Mouse (Mus musculus): ENCODE measurements around the gene Piezo1. TPM values are rescaled to one million over a fixed set of nuclear protein-coding genes. Genes with fewer than 3 reads are reported as not detected.
A peak's percentile ranks its signal among the peaks of the same experiment; 100 is the strongest.

Piezo1 gene
- polyA plus RNA-seq, 1 experiment from 2014 or later: 3.4 TPM

GRCm38 (mm10) chr8:122586171-122586570, 35.0 kb upstream of the Piezo1 start:
- Histone ChIP-seq H3K27me3 (ENCODE audit: insufficient read depth, low read length) (no peaks in the 10 kb centered on the region), H3K4me1 (ENCODE audit: insufficient read depth) (peaks cover 13% of the 10 kb centered on the region), H3K36me3 (replicated peaks; ENCODE audit: insufficient read depth, low read length) (peaks cover 6% of the 10 kb centered on the region; the same call in 1 of the 2 replicates), H3K4me2 (ENCODE audit: low read depth, low read length) (no peak overlapping the region), H3K27ac (ENCODE audit: low read depth) (no peak overlapping the region), H3K9me3 (ENCODE audit: low read length) (no peaks in the 10 kb centered on the region), H3K9ac (replicated peaks) (no peak overlapping the region), H3K4me3 (ENCODE audit: low read depth, low read length) (no peak overlapping the region)
- ATAC-seq: no peak
- TF ChIP-seq EP300 (IDR thresholded peaks at IDR 0.05; ENCODE audit: low read depth): no peak
- no peak for TF ChIP-seq CTCF (IDR thresholded peaks at IDR 0.05; ENCODE audit: low read depth)
- DNase-seq: no peak
- WGBS (ENCODE audit: insufficient replicate concordance): 82% methylated on average over 7 of the region's 7 CpGs

GRCm38 (mm10) chr8:122585411-122585891, 34.3 kb upstream of the Piezo1 start:
- Histone ChIP-seq H3K4me1 (ENCODE audit: insufficient read depth) (peaks cover 13% of the 10 kb centered on the region), H3K4me2 (ENCODE audit: low read depth, low read length) (0 out of 2 replicates have a peak overlapping the region, but pooled peaks have one; percentile 9), H3K36me3 (replicated peaks; ENCODE audit: insufficient read depth, low read length) (0 out of 2 replicates have a peak, but pooled peaks cover 3% of the 10 kb centered on the region), H3K27ac (ENCODE audit: low read depth) (peak overlapping the region; percentile 25; the same call in 1 of the 2 replicates), H3K4me3 (ENCODE audit: low read depth, low read length) (no peak overlapping the region), H3K27me3 (ENCODE audit: insufficient read depth, low read length) (no peaks in the 10 kb centered on the region), H3K9ac (replicated peaks) (no peak overlapping the region), H3K9me3 (ENCODE audit: low read length) (no peaks in the 10 kb centered on the region)
- peak; percentile 77 for ATAC-seq
- 44% methylated on average over 14 of the region's 14 CpGs for WGBS (ENCODE audit: insufficient replicate concordance)
- DNase-seq: no peak
- TF ChIP-seq CTCF (IDR thresholded peaks at IDR 0.05; ENCODE audit: low read depth) (no peak), EP300 (IDR thresholded peaks at IDR 0.05; ENCODE audit: low read depth) (no peak)

DNA sequence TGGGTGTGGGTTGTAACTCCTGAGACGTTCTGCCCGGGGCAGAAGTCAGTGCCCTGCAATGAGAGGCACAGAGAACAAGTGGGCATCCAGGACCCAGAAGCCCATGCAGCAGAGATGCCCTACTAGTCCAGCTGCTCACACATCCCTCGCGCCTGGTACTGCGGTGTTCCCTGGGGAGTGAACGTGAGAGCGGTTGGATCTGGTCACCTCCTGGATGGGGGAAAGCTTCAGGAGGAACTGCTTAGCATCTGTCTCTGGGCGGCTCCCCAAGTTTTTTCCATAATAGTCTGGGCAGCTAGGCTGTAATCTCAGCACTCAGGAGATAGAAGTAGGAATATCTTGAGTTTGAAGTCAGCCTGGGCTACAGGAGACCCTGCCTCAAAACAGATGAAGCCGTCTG, 33.9 kb upstream of the Piezo1 start:
- no peak overlapping the region for H3K4me3 ChIP-seq (ENCODE audit: low read depth, low read length)
- TF ChIP-seq EP300 (IDR thresholded peaks at IDR 0.05; ENCODE audit: low read depth) (no peak), CTCF (IDR thresholded peaks at IDR 0.05; ENCODE audit: low read depth) (no peak)
- peaks cover 13% of the 10 kb centered on the region for H3K4me1 ChIP-seq (ENCODE audit: insufficient read depth)
- H3K27me3 ChIP-seq (ENCODE audit: insufficient read depth, low read length): no peaks in the 10 kb centered on the region
- no peak overlapping the region for H3K27ac ChIP-seq (ENCODE audit: low read depth)
- 88% methylated on average over 9 of the region's 9 CpGs for WGBS (ENCODE audit: insufficient replicate concordance)
- H3K9me3 ChIP-seq (ENCODE audit: low read length): no peaks in the 10 kb centered on the region
- ATAC-seq: no peak
- no peak overlapping the region for H3K4me2 ChIP-seq (ENCODE audit: low read depth, low read length)
- H3K36me3 ChIP-seq (replicated peaks; ENCODE audit: insufficient read depth, low read length): 0 out of 2 replicates have a peak, but pooled peaks cover 3% of the 10 kb centered on the region
- H3K9ac ChIP-seq (replicated peaks): no peak overlapping the region
- no peak for DNase-seq

GRCm38 (mm10) chr8:122580926-122581325, 29.8 kb upstream of the Piezo1 start:
- no peak for TF ChIP-seq CTCF (IDR thresholded peaks at IDR 0.05; ENCODE audit: low read depth)
- peaks cover 14% of the 10 kb centered on the region for H3K4me1 ChIP-seq (ENCODE audit: insufficient read depth)
- ATAC-seq (no peak), DNase-seq (no peak)
- WGBS (ENCODE audit: insufficient replicate concordance): 78% methylated on average over 15 of the region's 15 CpGs
- no peak overlapping the region for H3K4me2 ChIP-seq (ENCODE audit: low read depth, low read length)
- H3K9ac ChIP-seq (replicated peaks): no peak overlapping the region
- no peaks in the 10 kb centered on the region for H3K36me3 ChIP-seq (replicated peaks; ENCODE audit: insufficient read depth, low read length)
- no peaks in the 10 kb centered on the region for H3K27me3 ChIP-seq (ENCODE audit: insufficient read depth, low read length)
- H3K27ac ChIP-seq (ENCODE audit: low read depth): no peak overlapping the region
- H3K4me3 ChIP-seq (ENCODE audit: low read depth, low read length): no peak overlapping the region
- no peaks in the 10 kb centered on the region for H3K9me3 ChIP-seq (ENCODE audit: low read length)

- Histone ChIP-seq H3K4me2 (ENCODE audit: low read depth, low read length) (no peak overlapping the region), H3K27me3 (ENCODE audit: insufficient read depth, low read length) (no peaks in the 10 kb centered on the region), H3K4me3 (ENCODE audit: low read depth, low read length) (no peak overlapping the region), H3K9me3 (ENCODE audit: low read length) (no peaks in the 10 kb centered on the region), H3K4me1 (ENCODE audit: insufficient read depth) (peaks cover 20% of the 10 kb centered on the region), H3K9ac (replicated peaks) (no peak overlapping the region), H3K27ac (ENCODE audit: low read depth) (no peak overlapping the region), H3K36me3 (replicated peaks; ENCODE audit: insufficient read depth, low read length) (no peaks in the 10 kb centered on the region; the same call in 1 of the 2 replicates)
- ATAC-seq (no peak), DNase-seq (no peak)
- WGBS (ENCODE audit: insufficient replicate concordance): 75% methylated on average over 7 of the region's 7 CpGs
- TF ChIP-seq EP300 (IDR thresholded peaks at IDR 0.05; ENCODE audit: low read depth) (no peak), CTCF (IDR thresholded peaks at IDR 0.05; ENCODE audit: low read depth) (no peak)
Measured at GRCm38 (mm10) chr8:122579196-122579595, 28.1 kb upstream of the Piezo1 start.

- Histone ChIP-seq H3K36me3 (replicated peaks; ENCODE audit: insufficient read depth, low read length) (peaks cover 11% of the 10 kb centered on the region), H3K27me3 (ENCODE audit: insufficient read depth, low read length) (no peaks in the 10 kb centered on the region), H3K27ac (ENCODE audit: low read depth) (0 out of 2 replicates have a peak overlapping the region, but pooled peaks have one; percentile 9), H3K4me2 (ENCODE audit: low read depth, low read length) (peak overlapping the region; percentile 87), H3K9me3 (ENCODE audit: low read length) (no peaks in the 10 kb centered on the region), H3K4me3 (ENCODE audit: low read depth, low read length) (no peak overlapping the region), H3K9ac (replicated peaks) (peak overlapping the region; percentile 86; the same call in 1 of the 2 replicates), H3K4me1 (ENCODE audit: insufficient read depth) (peaks cover 22% of the 10 kb centered on the region)
- DNase-seq (no peak), ATAC-seq (no peak)
- TF ChIP-seq CTCF (IDR thresholded peaks at IDR 0.05; ENCODE audit: low read depth): no peak
- no peak for TF ChIP-seq EP300 (IDR thresholded peaks at IDR 0.05; ENCODE audit: low read depth)
- WGBS (ENCODE audit: insufficient replicate concordance): 55% methylated on average over 10 of the region's 10 CpGs
Measured at GRCm38 (mm10) chr8:122577116-122577515, 26.0 kb upstream of the Piezo1 start.

All from liver, postnatal 0 days (tissue).